Mouse (Mus musculus) ES-E14 (cell line): Measurements from ENCODE around the gene Snrpd2.

ENCODE experiments used
- CHD2 ChIP-seq: IDR thresholded peaks from 2 replicates; pipeline ENCODE4 v1.6.1; 2014; ENCODE audit warnings: mild to moderate bottlenecking, low read depth, low read length, inconsistent platforms
- HCFC1 ChIP-seq: IDR thresholded peaks from 2 replicates; pipeline ENCODE4 v1.6.1; 2012; ENCODE audit warnings: low read length, inconsistent platforms, borderline replicate concordance; ENCODE audit not compliant: insufficient read depth
- ZC3H11A ChIP-seq: IDR thresholded peaks from 2 replicates; pipeline ENCODE4 v1.6.1; 2012; ENCODE audit warnings: low read depth, mild to moderate bottlenecking, inconsistent platforms, low read length, borderline replicate concordance
- ZNF384 ChIP-seq: IDR thresholded peaks from 2 replicates; pipeline ENCODE4 v1.6.1; 2012; ENCODE audit warnings: low read depth, low read length, inconsistent platforms

- TF ChIP-seq ZC3H11A (no peak), CHD2 (no peak), HCFC1 (no peak), ZNF384 (no peak)
Observed at GRCm38 (mm10) chr7:19159411-19159810, 9.9 kb downstream of the Snrpd2 start.
